Mouse (Mus musculus): ENCODE data around the gene Pbx1.

DNA sequence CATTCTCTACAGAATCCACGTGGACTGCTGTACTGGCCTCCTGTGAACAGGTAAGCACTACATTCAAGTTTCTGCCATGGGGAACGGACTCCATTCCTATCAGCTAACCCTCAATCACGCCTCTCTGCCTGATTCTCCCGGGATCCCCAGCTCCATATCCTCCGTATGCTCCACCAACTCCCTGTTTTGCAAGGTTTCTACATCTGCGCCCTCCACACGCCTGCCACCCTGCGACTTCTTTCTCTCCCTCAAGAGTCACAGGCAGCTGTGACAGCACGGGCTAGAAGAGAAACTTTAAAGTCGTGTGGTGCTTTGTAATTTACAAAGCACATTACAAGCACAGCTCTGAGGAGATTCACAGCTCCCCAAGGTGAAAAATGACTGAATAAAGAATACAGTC is 23.3 kb downstream of the Pbx1 start:
- TF ChIP-seq CTCF (conservative IDR thresholded peaks at IDR 0.05; ENCODE audit: low read length) (no peak), POU5F1 (IDR thresholded peaks at IDR 0.05; ENCODE audit: borderline replicate concordance, low read length) (no peak), NANOG (IDR thresholded peaks at IDR 0.05; ENCODE audit: borderline replicate concordance, low read length) (no peak)
